In the genomic region with DNA sequence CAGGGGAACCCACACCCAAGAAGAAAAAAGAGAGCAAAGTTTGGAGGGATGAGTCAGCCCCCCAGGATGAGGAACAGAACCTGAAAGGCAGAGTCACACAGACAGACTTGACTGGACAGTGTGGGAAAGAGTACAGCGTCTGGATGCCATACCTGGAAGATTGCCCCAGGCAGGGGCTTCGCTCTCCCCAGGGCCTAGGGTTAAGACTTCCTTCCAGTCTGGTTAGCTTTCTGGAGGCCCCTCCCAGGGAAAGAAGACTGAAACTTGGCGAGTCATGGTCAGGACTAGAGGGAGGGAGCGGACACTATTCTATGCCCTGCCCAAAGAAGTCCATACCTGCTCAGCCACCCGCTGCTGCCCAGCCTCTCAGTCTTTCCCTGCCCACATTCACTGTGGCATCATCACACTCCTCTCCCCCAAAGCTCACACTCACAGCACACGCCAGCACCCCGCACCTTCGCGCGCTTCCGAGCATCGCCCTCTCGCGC, we compare ENCODE assay signal across 8 mouse cellular contexts. TPM values are rescaled to one million over a fixed set of nuclear protein-coding genes. Genes with fewer than 3 reads are reported as not detected.
DNase-seq lines count a peak whose midpoint lies in the region; ATAC-seq and TF ChIP-seq lines count a peak whose summit lies in the region.

No protein-coding gene starts in this region.

- in situ Hi-C loops in ES-E14 (cut with MboI; ENCODE audit: low sequenced_read_pairs in 2 of 2, unreplicated experiment in 2 of 2) = no loop called here

- peak overlapping the region; percentile 92 for H3K4me2 ChIP-seq in hindbrain, embryonic 11.5 days (replicated peaks; ENCODE audit: low read depth, low read length)

- DNase-seq in heart, embryonic 10.5 days (ENCODE audit: low spot score) = no peak
- no peak for DNase-seq in heart, adult 11 months
- no peak for DNase-seq in ES-E14 (ENCODE audit: low read depth, low spot score)
- DNase-seq in hindbrain, embryonic 11.5 days (ENCODE audit: low spot score) = no peak
- DNase-seq in midbrain, embryonic 10.5 days (ENCODE audit: low spot score) = no peak
- DNase-seq in urinary bladder, postnatal 25 days (ENCODE audit: low spot score) = no peak
- no peak for DNase-seq in right cerebral cortex, postnatal 25 days
- DNase-seq in layer of hippocampus, postnatal 14 days (ENCODE audit: low spot score in 2 of 2) = no peak

- H3K36me3 ChIP-seq in heart, embryonic 10.5 days = no peaks in the 10 kb centered on the region
- peaks cover 2% of the 10 kb centered on the region for H3K36me3 ChIP-seq in ES-E14 (ENCODE audit: control insufficient read depth, insufficient read depth, low read length, poor library complexity, severe bottlenecking)
- H3K36me3 ChIP-seq in hindbrain, embryonic 11.5 days (ENCODE audit: control insufficient read depth, insufficient read depth, low read length) = no peaks in the 10 kb centered on the region
- no peaks in the 10 kb centered on the region for H3K36me3 ChIP-seq in midbrain, embryonic 10.5 days

- peaks cover 77% of the 10 kb centered on the region for H3K27me3 ChIP-seq in heart, embryonic 10.5 days (ENCODE audit: insufficient read depth, poor library complexity, severe bottlenecking)
- H3K27me3 ChIP-seq in hindbrain, embryonic 11.5 days (ENCODE audit: control insufficient read depth, insufficient read depth, low read length) = no peaks in the 10 kb centered on the region; the same call in 1 of the 2 replicates
- peaks cover 59% of the 10 kb centered on the region for H3K27me3 ChIP-seq in midbrain, embryonic 10.5 days (ENCODE audit: low read depth, poor library complexity, severe bottlenecking)

- WGBS in heart, embryonic 10.5 days = 13% methylated on average over 14 of the region's 14 CpGs
- 11% methylated on average over 14 of the region's 14 CpGs for WGBS in hindbrain, embryonic 11.5 days
- WGBS in midbrain, embryonic 10.5 days = 12% methylated on average over 14 of the region's 14 CpGs

- peak overlapping the region; percentile 75 for H3K4me3 ChIP-seq in heart, embryonic 10.5 days
- H3K4me3 ChIP-seq in ES-E14 (ENCODE audit: insufficient read depth in 1 of 2, low read depth in 1 of 2, low read length in 2 of 2, poor library complexity in 1 of 2, severe bottlenecking in 1 of 2) = peak overlapping the region; percentile 85 to 86; a peak in 3 of 4 replicates
- H3K4me3 ChIP-seq in hindbrain, embryonic 11.5 days (ENCODE audit: low read depth, low read length) = peak overlapping the region; percentile 80
- H3K4me3 ChIP-seq in midbrain, embryonic 10.5 days = peak overlapping the region; percentile 87

- peak overlapping the region; percentile 78; the same call in 1 of the 2 replicates for H3K27ac ChIP-seq in heart, embryonic 10.5 days
- no peak overlapping the region for H3K27ac ChIP-seq in ES-E14 (ENCODE audit: insufficient read depth, low read depth, low read length, poor library complexity, severe bottlenecking)
- H3K27ac ChIP-seq in hindbrain, embryonic 11.5 days (ENCODE audit: low read depth, low read length) = no peak overlapping the region
- peak overlapping the region; percentile 93 for H3K27ac ChIP-seq in midbrain, embryonic 10.5 days (replicated peaks)

- H3K4me1 ChIP-seq in heart, embryonic 10.5 days = peaks cover 20% of the 10 kb centered on the region
- H3K4me1 ChIP-seq in ES-E14 (ENCODE audit: control insufficient read depth in 2 of 2, insufficient read depth in 2 of 2, low read length in 2 of 2, poor library complexity in 1 of 2) = 0 out of 4 replicates have a peak, but pooled peaks cover 0 to 2% of the 10 kb centered on the region in 2 experiments
- no peaks in the 10 kb centered on the region; the same call in 1 of the 2 replicates for H3K4me1 ChIP-seq in hindbrain, embryonic 11.5 days (replicated peaks; ENCODE audit: control insufficient read depth, insufficient read depth, low read length)
- peaks cover 45% of the 10 kb centered on the region for H3K4me1 ChIP-seq in midbrain, embryonic 10.5 days

- H3K9me3 ChIP-seq in heart, embryonic 10.5 days = no peaks in the 10 kb centered on the region
- no peaks in the 10 kb centered on the region for H3K9me3 ChIP-seq in ES-E14 (ENCODE audit: control insufficient read depth, insufficient read depth, low read depth, low read length)
- H3K9me3 ChIP-seq in hindbrain, embryonic 11.5 days (ENCODE audit: control insufficient read depth, low read length) = no peaks in the 10 kb centered on the region
- no peaks in the 10 kb centered on the region for H3K9me3 ChIP-seq in midbrain, embryonic 10.5 days (replicated peaks)

- peak overlapping the region; percentile 59; the same call in 1 of the 2 replicates for H3K9ac ChIP-seq in ES-E14 (ENCODE audit: insufficient read depth, low read depth, low read length, poor library complexity, severe bottlenecking)
- peak overlapping the region; percentile 94 for H3K9ac ChIP-seq in hindbrain, embryonic 11.5 days (ENCODE audit: low read depth, low read length)

- ATAC-seq in hindbrain, embryonic 11.5 days (ENCODE audit: low FRiP score) = 0 out of 2 replicates have a peak, but pooled peaks have one; percentile 1

TF ChIP-seq in ES-E14, 5 proteins besides CTCF, POLR2A, EP300 and RAD21:
- TF ChIP-seq MAFK (IDR thresholded peaks at IDR 0.05; ENCODE audit: insufficient read depth, low read depth, low read length) = no peak
- no peak for TF ChIP-seq ZC3H11A (IDR thresholded peaks at IDR 0.05; ENCODE audit: borderline replicate concordance, low read depth, low read length)
- no peak for TF ChIP-seq ZNF384 (IDR thresholded peaks at IDR 0.05; ENCODE audit: low read depth, low read length)
- TF ChIP-seq CHD2 (IDR thresholded peaks at IDR 0.05; ENCODE audit: low read depth, low read length) = no peak
- no peak for TF ChIP-seq HCFC1 (IDR thresholded peaks at IDR 0.05; ENCODE audit: borderline replicate concordance, insufficient read depth, low read length)
TF ChIP-seq in ES-E14: peak in this region for 0.

RNA-seq across cellular contexts. Expression of a gene that starts 0.8 kb away (rescaled TPM):
- polyA plus RNA-seq in heart, embryonic 10.5 days (2016; fragmentation: Nextera tagmentation; extraction: Ambion mirVana) = 0.54 and 0.63 TPM in 2 replicates
- 10.8 and 21.4 TPM in 2 replicates for total RNA-seq in ES-E14 (2012; rRNA removed)
- polyA plus RNA-seq in hindbrain, embryonic 11.5 days (2014; fragmentation: Nextera tagmentation; extraction: Ambion mirVana) = 8.8 and 12.6 TPM in 2 replicates
- 10.0 and 18.3 TPM in 2 replicates for polyA plus RNA-seq in midbrain, embryonic 10.5 days (2016; fragmentation: Nextera tagmentation; extraction: Ambion mirVana)
- 100 to 1,000 TPM; 220 to 227 TPM for total RNA-seq in layer of hippocampus, postnatal 14 days (2021)

RNA-seq across cellular contexts. Expression of a gene that starts 18.7 kb away (rescaled TPM):
- polyA plus RNA-seq in heart, embryonic 10.5 days (2016; fragmentation: Nextera tagmentation; extraction: Ambion mirVana) = 4.3 and 7.3 TPM in 2 replicates
- total RNA-seq in ES-E14 (2012; rRNA removed) = 99.5 and 118 TPM in 2 replicates
- 1.7 and 2.1 TPM in 2 replicates for polyA plus RNA-seq in hindbrain, embryonic 11.5 days (2014; fragmentation: Nextera tagmentation; extraction: Ambion mirVana)
- 0.68 and 1.0 TPM in 2 replicates for polyA plus RNA-seq in midbrain, embryonic 10.5 days (2016; fragmentation: Nextera tagmentation; extraction: Ambion mirVana)
- 1 to 10 TPM in 1 of 2 experiments, under 1 TPM in 1; 0.76 to 1.0 TPM for total RNA-seq in layer of hippocampus, postnatal 14 days (2021)

RNA-seq across cellular contexts. Expression of a gene that starts 25.8 kb away (rescaled TPM):
- 41.9 and 61.3 TPM in 2 replicates for polyA plus RNA-seq in heart, embryonic 10.5 days (2016; fragmentation: Nextera tagmentation; extraction: Ambion mirVana)
- total RNA-seq in ES-E14 (2012; rRNA removed) = 94.1 and 114 TPM in 2 replicates
- polyA plus RNA-seq in hindbrain, embryonic 11.5 days (2014; fragmentation: Nextera tagmentation; extraction: Ambion mirVana) = 82.4 and 87.7 TPM in 2 replicates
- 116 and 127 TPM in 2 replicates for polyA plus RNA-seq in midbrain, embryonic 10.5 days (2016; fragmentation: Nextera tagmentation; extraction: Ambion mirVana)
- 10 to 100 TPM; 38.1 to 43.3 TPM for total RNA-seq in layer of hippocampus, postnatal 14 days (2021)

RNA-seq across cellular contexts. Expression of a gene that starts 28.9 kb away (rescaled TPM):
- polyA plus RNA-seq in heart, embryonic 10.5 days (2016; fragmentation: Nextera tagmentation; extraction: Ambion mirVana) = 0.16 TPM in 1 of 2 replicates, not detected in the other
- 0.16 TPM in 1 of 2 replicates, not detected in the other for total RNA-seq in ES-E14 (2012; rRNA removed)
- polyA plus RNA-seq in hindbrain, embryonic 11.5 days (2014; fragmentation: Nextera tagmentation; extraction: Ambion mirVana) = not detected in 2 replicates
- polyA plus RNA-seq in midbrain, embryonic 10.5 days (2016; fragmentation: Nextera tagmentation; extraction: Ambion mirVana) = not detected in 2 replicates
- total RNA-seq in layer of hippocampus, postnatal 14 days (2021) = not detected

RNA-seq across cellular contexts. Expression of a gene that starts 31.2 kb away (rescaled TPM):
- polyA plus RNA-seq in heart, embryonic 10.5 days (2016; fragmentation: Nextera tagmentation; extraction: Ambion mirVana) = 0.46 and 0.49 TPM in 2 replicates
- total RNA-seq in ES-E14 (2012; rRNA removed) = 1.2 and 1.6 TPM in 2 replicates
- 0.59 and 0.90 TPM in 2 replicates for polyA plus RNA-seq in hindbrain, embryonic 11.5 days (2014; fragmentation: Nextera tagmentation; extraction: Ambion mirVana)
- 0.64 and 0.99 TPM in 2 replicates for polyA plus RNA-seq in midbrain, embryonic 10.5 days (2016; fragmentation: Nextera tagmentation; extraction: Ambion mirVana)
- total RNA-seq in layer of hippocampus, postnatal 14 days (2021) = not detected

Comparison
In these comparisons a context has a peak if more than half of its experiments do, and no peak if none do; other contexts are left out.
1. H3K27ac ChIP-seq: peak in heart, embryonic 10.5 days (single experiment) and midbrain, embryonic 10.5 days (single experiment); none in ES-E14 (single experiment) and hindbrain, embryonic 11.5 days (single experiment).
2. Peak in every context shown above with its lines, with median percentiles within 50 percentile points of each other: H3K4me3 ChIP-seq.